Mouse (Mus musculus): ENCODE results near the gene Pde1c. TPM values are rescaled to one million over a fixed set of nuclear protein-coding genes. Genes with fewer than 3 reads are reported as not detected.

Gene Pde1c
- polyA plus RNA-seq, 1 experiment from 2014 or later: 8.3 TPM

- no peak overlapping the region for H3K4me3 ChIP-seq (replicated peaks)
- H3K27ac ChIP-seq (replicated peaks): no peak overlapping the region
- H3K4me1 ChIP-seq: no peaks in the 10 kb centered on the region
- H3K36me3 ChIP-seq: no peaks in the 10 kb centered on the region
- H3K4me2 ChIP-seq: no peak overlapping the region
- H3K9me3 ChIP-seq (replicated peaks): no peaks in the 10 kb centered on the region
- H3K27me3 ChIP-seq (replicated peaks): no peaks in the 10 kb centered on the region
- H3K9ac ChIP-seq (replicated peaks): no peak overlapping the region
- no peak for ATAC-seq (ENCODE audit: low FRiP score)
Measured at GRCm38 (mm10) chr6:56310318-56310717, 258.6 kb downstream of the Pde1c start.

GRCm38 (mm10) chr6:56306066-56306465 lies 262.8 kb downstream of the Pde1c start:
- Histone ChIP-seq H3K4me1 (no peaks in the 10 kb centered on the region), H3K27ac (replicated peaks) (no peak overlapping the region), H3K9ac (replicated peaks) (no peak overlapping the region), H3K36me3 (no peaks in the 10 kb centered on the region), H3K4me2 (no peak overlapping the region), H3K27me3 (replicated peaks) (no peaks in the 10 kb centered on the region), H3K9me3 (replicated peaks) (no peaks in the 10 kb centered on the region), H3K4me3 (replicated peaks) (no peak overlapping the region)
- WGBS: 92% methylated on average over 2 of the region's 2 CpGs
- ATAC-seq (ENCODE audit: low FRiP score): no peak

- H3K9me3 ChIP-seq (replicated peaks): no peaks in the 10 kb centered on the region
- no peaks in the 10 kb centered on the region for H3K27me3 ChIP-seq (replicated peaks)
- no peaks in the 10 kb centered on the region for H3K4me1 ChIP-seq
- H3K4me3 ChIP-seq (replicated peaks): no peak overlapping the region
- no peak overlapping the region for H3K4me2 ChIP-seq
- no peak overlapping the region for H3K27ac ChIP-seq (replicated peaks)
- no peak overlapping the region for H3K9ac ChIP-seq (replicated peaks)
- 42% methylated on average over 1 of the region's 1 CpGs for WGBS
- no peak for ATAC-seq (ENCODE audit: low FRiP score)
- no peaks in the 10 kb centered on the region for H3K36me3 ChIP-seq
Measured at GRCm38 (mm10) chr6:56292176-56292575, 276.7 kb downstream of the Pde1c start.

- Histone ChIP-seq H3K4me1 (no peaks in the 10 kb centered on the region), H3K4me3 (replicated peaks) (no peak overlapping the region), H3K36me3 (no peaks in the 10 kb centered on the region), H3K27me3 (replicated peaks) (no peaks in the 10 kb centered on the region), H3K4me2 (no peak overlapping the region), H3K27ac (replicated peaks) (no peak overlapping the region), H3K9ac (replicated peaks) (no peak overlapping the region), H3K9me3 (replicated peaks) (no peaks in the 10 kb centered on the region)
- ATAC-seq (ENCODE audit: low FRiP score): no peak
- 79% methylated on average over 2 of the region's 2 CpGs for WGBS
Measured at GRCm38 (mm10) chr6:56289307-56289706, 279.6 kb downstream of the Pde1c start.

GRCm38 (mm10) chr6:56284821-56285220 lies 284.1 kb downstream of the Pde1c start:
- Histone ChIP-seq H3K9me3 (replicated peaks) (no peaks in the 10 kb centered on the region), H3K36me3 (no peaks in the 10 kb centered on the region), H3K4me3 (replicated peaks) (no peak overlapping the region), H3K4me1 (no peaks in the 10 kb centered on the region), H3K9ac (replicated peaks) (no peak overlapping the region), H3K27ac (replicated peaks) (no peak overlapping the region), H3K27me3 (replicated peaks) (no peaks in the 10 kb centered on the region), H3K4me2 (no peak overlapping the region)
- ATAC-seq (ENCODE audit: low FRiP score): no peak
- WGBS: 85% methylated on average over 4 of the region's 4 CpGs

GRCm38 (mm10) chr6:56275461-56275860 lies 293.4 kb downstream of the Pde1c start:
- no peaks in the 10 kb centered on the region for H3K36me3 ChIP-seq
- WGBS: 75% methylated on average over 1 of the region's 1 CpGs

GRCm38 (mm10) chr6:56271741-56272140 lies 297.2 kb downstream of the Pde1c start:
- Histone ChIP-seq H3K27me3 (replicated peaks) (no peaks in the 10 kb centered on the region), H3K9me3 (replicated peaks) (no peaks in the 10 kb centered on the region), H3K4me1 (no peaks in the 10 kb centered on the region), H3K9ac (replicated peaks) (no peak overlapping the region), H3K27ac (replicated peaks) (no peak overlapping the region), H3K4me2 (no peak overlapping the region), H3K36me3 (no peaks in the 10 kb centered on the region), H3K4me3 (replicated peaks) (no peak overlapping the region)
- no peak for ATAC-seq (ENCODE audit: low FRiP score)
- 69% methylated on average over 2 of the region's 2 CpGs for WGBS

More at GRCm38 (mm10) chr6:56275461-56275860, 293.4 kb downstream of the Pde1c start:
- Histone ChIP-seq H3K9ac (replicated peaks) (no peak overlapping the region), H3K9me3 (replicated peaks) (no peaks in the 10 kb centered on the region), H3K27me3 (replicated peaks) (no peaks in the 10 kb centered on the region), H3K4me2 (no peak overlapping the region), H3K4me3 (replicated peaks) (no peak overlapping the region), H3K4me1 (no peaks in the 10 kb centered on the region), H3K27ac (replicated peaks) (no peak overlapping the region)
- no peak for ATAC-seq (ENCODE audit: low FRiP score)

GRCm38 (mm10) chr6:56264509-56264908 lies 304.4 kb downstream of the Pde1c start:
- ATAC-seq (ENCODE audit: low FRiP score): no peak
- H3K4me1 ChIP-seq: no peaks in the 10 kb centered on the region
- H3K9ac ChIP-seq (replicated peaks): no peak overlapping the region
- no peaks in the 10 kb centered on the region for H3K36me3 ChIP-seq
- H3K27ac ChIP-seq (replicated peaks): no peak overlapping the region
- WGBS: 92% methylated on average over 4 of the region's 4 CpGs
- no peak overlapping the region for H3K4me2 ChIP-seq
- no peaks in the 10 kb centered on the region for H3K9me3 ChIP-seq (replicated peaks)
- H3K27me3 ChIP-seq (replicated peaks): no peaks in the 10 kb centered on the region
- H3K4me3 ChIP-seq (replicated peaks): no peak overlapping the region

GRCm38 (mm10) chr6:56260118-56260517 lies 308.8 kb downstream of the Pde1c start:
- Histone ChIP-seq H3K9ac (replicated peaks) (no peak overlapping the region), H3K9me3 (replicated peaks) (no peaks in the 10 kb centered on the region), H3K27me3 (replicated peaks) (no peaks in the 10 kb centered on the region), H3K4me2 (no peak overlapping the region), H3K36me3 (no peaks in the 10 kb centered on the region), H3K4me3 (replicated peaks) (no peak overlapping the region), H3K27ac (replicated peaks) (no peak overlapping the region), H3K4me1 (no peaks in the 10 kb centered on the region)
- WGBS: 80% methylated on average over 3 of the region's 3 CpGs
- no peak for ATAC-seq (ENCODE audit: low FRiP score)

- 100% methylated on average over 2 of the region's 2 CpGs for WGBS
- no peak overlapping the region for H3K4me3 ChIP-seq (replicated peaks)
- H3K4me1 ChIP-seq: no peaks in the 10 kb centered on the region
- no peak for ATAC-seq (ENCODE audit: low FRiP score)
- H3K27me3 ChIP-seq (replicated peaks): no peaks in the 10 kb centered on the region
- no peak overlapping the region for H3K9ac ChIP-seq (replicated peaks)
- no peaks in the 10 kb centered on the region for H3K36me3 ChIP-seq
- H3K9me3 ChIP-seq (replicated peaks): no peaks in the 10 kb centered on the region
- no peak overlapping the region for H3K4me2 ChIP-seq
- no peak overlapping the region for H3K27ac ChIP-seq (replicated peaks)
Measured at GRCm38 (mm10) chr6:56257555-56258297, 311.2 kb downstream of the Pde1c start.

GRCm38 (mm10) chr6:56250091-56250490 lies 318.8 kb downstream of the Pde1c start:
- 84% methylated on average over 3 of the region's 3 CpGs for WGBS

GRCm38 (mm10) chr6:56191426-56192140 lies 377.3 kb downstream of the Pde1c start:
- no peaks in the 10 kb centered on the region for H3K4me1 ChIP-seq
- no peak overlapping the region for H3K4me2 ChIP-seq
- no peaks in the 10 kb centered on the region for H3K9me3 ChIP-seq (replicated peaks)
- no peak overlapping the region for H3K4me3 ChIP-seq (replicated peaks)
- ATAC-seq (ENCODE audit: low FRiP score): no peak
- H3K9ac ChIP-seq (replicated peaks): no peak overlapping the region
- WGBS: 58% methylated on average over 1 of the region's 1 CpGs
- no peak overlapping the region for H3K27ac ChIP-seq (replicated peaks)
- H3K27me3 ChIP-seq (replicated peaks): no peaks in the 10 kb centered on the region
- H3K36me3 ChIP-seq: no peaks in the 10 kb centered on the region

More at GRCm38 (mm10) chr6:56250091-56250490, 318.8 kb downstream of the Pde1c start:
- no peak for ATAC-seq (ENCODE audit: low FRiP score)
- no peak overlapping the region for H3K4me3 ChIP-seq (replicated peaks)
- H3K9me3 ChIP-seq (replicated peaks): no peaks in the 10 kb centered on the region
- no peaks in the 10 kb centered on the region for H3K4me1 ChIP-seq
- H3K9ac ChIP-seq (replicated peaks): no peak overlapping the region
- H3K27me3 ChIP-seq (replicated peaks): no peaks in the 10 kb centered on the region
- H3K4me2 ChIP-seq: no peak overlapping the region
- no peaks in the 10 kb centered on the region for H3K36me3 ChIP-seq
- no peak overlapping the region for H3K27ac ChIP-seq (replicated peaks)

Data from neural tube, embryonic 15.5 days (tissue).